ENCODE assay signal across 33 mouse cellular contexts in the genomic region with DNA sequence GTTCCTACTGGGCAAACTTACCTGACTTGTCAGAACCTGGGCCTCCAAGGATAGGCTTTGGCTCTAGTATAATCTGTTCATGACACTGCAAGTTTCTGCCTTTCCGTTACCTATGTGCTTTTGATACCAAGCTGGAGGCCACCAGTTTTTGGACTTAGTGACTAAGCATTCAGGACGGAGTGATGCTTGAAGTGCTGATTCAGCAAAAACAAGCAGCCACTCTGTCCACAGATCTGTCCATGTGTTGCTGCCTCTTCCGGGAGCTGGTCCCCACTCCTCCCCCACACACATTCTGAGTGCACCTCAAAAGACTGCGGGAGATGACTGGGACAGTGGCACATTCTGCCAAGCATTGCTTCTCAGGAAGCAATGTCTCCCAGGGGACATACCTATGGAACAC.
"Had no signal": no experiment of that assay in that cellular context is flagged by ENCODE, and none has a peak within 500 bp of the region (broad histone marks: within the 10 kb centered on the region; RNA-seq: fewer than 3 reads in every experiment).

No protein-coding gene starts in this region.

- H3K9ac ChIP-seq: heart, embryonic 12.5 days; heart, embryonic 13.5 days; heart, embryonic 15.5 days; hindbrain, embryonic 12.5 days; hindbrain, embryonic 14.5 days; hindbrain, embryonic 15.5 days; intestine, embryonic 15.5 days; kidney, embryonic 15.5 days had no signal

- H3K36me3 ChIP-seq: heart, embryonic 12.5 days; heart, embryonic 13.5 days; heart, embryonic 15.5 days; hindbrain, embryonic 10.5 days; hindbrain, embryonic 15.5 days; intestine, embryonic 15.5 days had no signal

- ATAC-seq: hindbrain, embryonic 16.5 days; hindbrain, postnatal 0 days; inflammation-experienced regulatory T-cells, adult 6 months; intestine, embryonic 15.5 days; intestine, embryonic 16.5 days; intestine, postnatal 0 days had no signal

- H3K4me1 ChIP-seq: hindbrain, embryonic 10.5 days; hindbrain, embryonic 12.5 days; intestine, embryonic 15.5 days; kidney, embryonic 15.5 days had no signal

- H3K4me2 ChIP-seq: heart, embryonic 11.5 days; heart, embryonic 12.5 days; heart, embryonic 13.5 days; heart, embryonic 15.5 days; hindbrain, embryonic 12.5 days; hindbrain, embryonic 14.5 days; hindbrain, embryonic 15.5 days; intestine, embryonic 15.5 days; kidney, embryonic 15.5 days had no signal

- H3K9me3 ChIP-seq: heart, embryonic 12.5 days; heart, embryonic 13.5 days; heart, embryonic 15.5 days; hindbrain, embryonic 10.5 days; hindbrain, embryonic 12.5 days; hindbrain, embryonic 15.5 days; intestine, embryonic 15.5 days; kidney, embryonic 15.5 days had no signal

- DNase-seq: heart, postnatal 10 days; heart, postnatal 14 days; heart, postnatal 36 days; kidney, adult 11 months; kidney, adult 18-20 months; kidney, adult 2 months; kidney, adult 8-10 months; kidney, adult 9 months; kidney, postnatal 10 days; kidney, postnatal 14 days; kidney, postnatal 25 days; kidney, postnatal 36 days; kidney, postnatal 4 days; layer of hippocampus, adult 9-11 months; layer of hippocampus, postnatal 36 days had no signal

- H3K27me3 ChIP-seq: heart, embryonic 12.5 days; heart, embryonic 13.5 days; heart, embryonic 15.5 days; hindbrain, embryonic 12.5 days; hindbrain, embryonic 15.5 days; intestine, embryonic 15.5 days; kidney, embryonic 15.5 days had no signal

- H3K4me3 ChIP-seq: heart, embryonic 12.5 days; heart, embryonic 13.5 days; heart, embryonic 15.5 days; hindbrain, embryonic 10.5 days; hindbrain, embryonic 12.5 days; hindbrain, embryonic 15.5 days; intestine, embryonic 15.5 days; kidney, embryonic 15.5 days; layer of hippocampus, adult 2 months; left cerebral cortex, adult 2 months had no signal

- H3K27ac ChIP-seq: heart, embryonic 13.5 days; heart, embryonic 15.5 days; hindbrain, embryonic 10.5 days; hindbrain, embryonic 12.5 days; hindbrain, embryonic 14.5 days; hindbrain, embryonic 15.5 days; hindbrain, postnatal 0 days; intestine, embryonic 15.5 days; kidney, embryonic 15.5 days; kidney, postnatal 0 days; layer of hippocampus, adult 2 months; left cerebral cortex, adult 2 months had no signal
